Mouse (Mus musculus): Measurements from ENCODE around the gene Otx2.

DNA sequence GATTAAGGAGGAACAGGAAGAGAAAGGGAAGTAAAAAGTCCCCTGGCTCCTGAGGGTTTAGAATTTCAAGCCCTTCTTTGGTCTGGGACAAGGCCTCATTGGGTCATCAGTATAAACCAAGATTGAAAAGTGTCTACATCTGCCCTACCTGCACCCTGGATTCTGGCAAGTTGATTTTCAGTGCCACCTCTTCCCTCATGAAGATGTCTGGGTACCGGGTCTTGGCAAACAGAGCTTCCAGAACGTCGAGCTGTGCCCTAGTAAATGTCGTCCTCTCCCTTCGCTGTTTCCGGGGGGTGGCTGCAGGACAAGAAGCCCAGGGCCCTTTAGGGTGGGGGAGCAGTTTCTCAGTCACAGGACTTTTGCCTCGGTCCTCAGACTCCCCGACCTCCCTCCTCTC is 12.5 kb downstream of the Otx2 start:
- TF ChIP-seq ZC3H11A (IDR thresholded peaks at IDR 0.05; ENCODE audit: borderline replicate concordance, low read depth, low read length) (no peak), CHD2 (IDR thresholded peaks at IDR 0.05; ENCODE audit: low read depth, low read length) (no peak)
